Mouse (Mus musculus): ENCODE measurements at regions not wholly inside any gene's neighbourhood (a gene's known extent, or its start where the extent isn't known, plus 50 kb on each side); places are given as distances from the start of the nearest gene placed in this dataset.

- TF ChIP-seq POLR2A (IDR thresholded peaks at IDR 0.05; ENCODE audit: low read depth, low read length) (no peak), CTCF (IDR thresholded peaks at IDR 0.05; ENCODE audit: extremely low read depth, insufficient read length, insufficient replicate concordance, low read depth, low read length) (no peak)
Measured at GRCm38 (mm10) chr3:128113209-128113608, 217.1 kb upstream of the Fam241a start.

All from small intestine, adult 2 months (tissue).